Mouse (Mus musculus): Measurements from ENCODE around the gene Thtpa. TPM values are rescaled to one million over a fixed set of nuclear protein-coding genes. Genes with fewer than 3 reads are reported as not detected.

Gene Thtpa
- polyA plus RNA-seq, 1 experiment from 2014 or later, result 6.1 TPM

DNA sequence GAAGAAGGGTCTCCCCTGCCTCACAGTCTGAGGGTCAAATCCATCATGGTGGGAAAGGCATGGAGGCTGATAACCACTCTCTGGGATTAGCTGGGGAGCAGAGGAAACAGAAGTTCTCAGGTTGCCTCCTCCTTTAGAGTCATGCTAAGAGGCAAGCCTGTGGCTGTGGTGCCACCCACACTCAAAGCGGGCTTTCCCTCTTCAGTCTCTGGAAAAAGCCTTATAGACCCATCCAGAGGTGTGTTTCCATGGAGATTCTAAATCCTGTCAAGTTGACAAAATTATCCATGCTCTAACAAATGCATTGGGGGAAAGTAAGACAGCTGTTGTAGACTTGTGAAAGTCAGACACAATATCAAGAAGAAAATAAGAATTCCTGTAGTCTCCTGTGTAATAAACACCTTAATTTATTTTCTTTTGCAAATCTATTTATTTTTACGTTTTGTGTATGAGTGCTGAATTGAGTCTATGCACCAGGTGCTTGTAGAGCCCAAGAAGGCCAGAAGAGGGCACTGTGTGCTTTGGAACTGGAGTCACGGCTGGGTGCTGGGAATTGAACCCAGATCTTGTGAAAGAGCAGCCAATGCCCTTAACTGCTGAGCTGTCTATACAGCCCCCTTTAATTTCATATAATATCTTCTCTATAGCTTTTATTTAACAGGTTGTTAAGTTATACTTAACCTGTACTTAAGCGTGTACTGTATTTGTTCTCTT is 25.0 kb downstream of the Thtpa start:
- H3K79me2 ChIP-seq (ENCODE audit: inconsistent target), result no peaks in the 10 kb centered on the region
- H3K36me3 ChIP-seq (ENCODE audit: inconsistent target), result no peaks in the 10 kb centered on the region
- 80% methylated on average over 4 of the region's 4 CpGs for WGBS (ENCODE audit: missing documents)
- H3K4me3 ChIP-seq (ENCODE audit: inconsistent target), result no peak overlapping the region
- H3K27ac ChIP-seq, result no peak overlapping the region

DNA sequence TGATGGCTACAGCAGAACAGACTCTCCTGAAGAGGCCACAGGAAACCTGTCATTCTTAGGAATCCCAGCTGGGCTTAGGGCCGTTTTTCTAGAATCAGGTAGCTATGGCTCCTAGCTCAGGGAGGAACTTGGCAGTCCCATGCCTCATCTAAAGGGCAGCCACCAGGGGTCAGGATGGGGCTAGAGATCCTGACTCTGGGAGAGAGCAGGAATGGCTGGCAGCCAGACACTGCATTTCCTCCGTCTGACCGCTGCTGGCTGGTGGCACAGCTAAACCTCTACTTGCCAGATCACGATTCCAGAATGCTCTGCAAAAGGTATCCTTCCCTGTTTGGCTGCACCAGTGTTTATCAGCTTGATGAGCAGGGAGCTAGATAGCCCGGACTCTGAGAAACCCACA is 27.4 kb downstream of the Thtpa start:
- 5% methylated on average over 5 of the region's 5 CpGs for WGBS (ENCODE audit: missing documents)
- H3K27ac ChIP-seq, result no peak overlapping the region
- no peaks in the 10 kb centered on the region for H3K79me2 ChIP-seq (ENCODE audit: inconsistent target)
- no peak overlapping the region for H3K4me3 ChIP-seq (ENCODE audit: inconsistent target)
- H3K36me3 ChIP-seq (ENCODE audit: inconsistent target), result no peaks in the 10 kb centered on the region

DNA sequence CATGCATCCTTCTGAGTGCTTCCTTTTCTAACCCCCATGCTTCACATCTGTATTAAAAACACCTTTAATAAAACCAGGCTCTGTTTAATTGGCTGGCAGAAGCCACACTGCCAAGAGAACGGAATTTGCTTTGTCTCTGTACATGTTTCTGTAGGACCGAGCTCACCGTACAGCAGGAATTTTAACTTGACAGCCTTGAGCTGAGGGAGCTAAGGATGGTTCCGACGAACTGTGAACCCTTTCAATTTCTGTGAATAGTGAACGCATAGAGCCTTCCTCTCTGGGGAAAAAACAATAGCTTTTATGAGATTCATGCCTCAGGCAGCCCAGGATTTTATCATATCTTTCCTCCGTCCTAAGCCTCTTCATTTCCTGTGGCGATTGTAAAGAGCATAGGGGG is 27.8 kb downstream of the Thtpa start:
- Histone ChIP-seq H3K79me2 (ENCODE audit: inconsistent target) (no peaks in the 10 kb centered on the region), H3K4me3 (ENCODE audit: inconsistent target) (no peak overlapping the region), H3K36me3 (ENCODE audit: inconsistent target) (no peaks in the 10 kb centered on the region), H3K27ac (no peak overlapping the region)
- WGBS (ENCODE audit: missing documents), result 50% methylated on average over 8 of the region's 8 CpGs

DNA sequence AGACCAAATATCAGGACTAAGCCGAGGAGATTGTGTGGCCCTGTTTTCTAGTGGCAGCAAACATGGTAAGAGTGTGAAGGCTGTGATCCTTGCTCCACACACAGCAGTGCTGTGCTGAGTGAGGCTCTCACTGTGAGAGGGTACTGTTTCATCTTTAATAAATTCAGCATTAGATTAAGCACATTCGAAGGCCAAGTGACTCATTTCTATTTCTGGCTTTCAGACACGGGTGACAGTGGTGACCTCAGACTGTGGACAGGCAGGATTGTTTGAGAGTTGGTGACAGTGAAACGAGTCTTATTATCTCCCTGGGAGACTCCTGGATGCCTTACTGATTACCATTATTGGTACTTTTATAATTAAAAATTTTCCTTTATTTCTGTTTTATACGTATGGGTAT is 31.1 kb downstream of the Thtpa start:
- H3K27ac ChIP-seq, result no peak overlapping the region
- H3K36me3 ChIP-seq (ENCODE audit: inconsistent target), result no peaks in the 10 kb centered on the region
- no peaks in the 10 kb centered on the region for H3K79me2 ChIP-seq (ENCODE audit: inconsistent target)
- WGBS (ENCODE audit: missing documents), result 80% methylated on average over 5 of the region's 5 CpGs
- H3K4me3 ChIP-seq (ENCODE audit: inconsistent target), result no peak overlapping the region

DNA sequence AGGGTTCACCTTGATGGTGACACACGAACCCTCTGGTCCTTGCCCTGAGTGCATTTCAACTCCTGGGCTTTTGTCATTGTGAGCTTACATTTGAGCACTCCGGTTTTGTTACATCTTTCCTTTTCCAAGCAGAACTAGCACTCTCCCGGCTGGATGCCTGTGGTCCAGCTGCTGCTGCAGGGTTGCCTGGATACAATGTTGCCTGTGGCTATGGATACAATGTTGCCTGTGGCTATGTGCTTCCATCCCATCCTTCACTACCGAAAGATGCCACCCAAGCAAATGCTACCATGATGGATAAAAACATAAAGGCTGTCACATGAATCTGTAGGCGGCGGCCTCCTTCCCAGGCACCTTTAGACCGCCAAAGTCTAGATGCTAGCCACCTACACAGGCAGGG is 31.9 kb downstream of the Thtpa start:
- Histone ChIP-seq H3K27ac (no peak overlapping the region), H3K36me3 (ENCODE audit: inconsistent target) (no peaks in the 10 kb centered on the region), H3K4me3 (ENCODE audit: inconsistent target) (no peak overlapping the region), H3K79me2 (ENCODE audit: inconsistent target) (no peaks in the 10 kb centered on the region)
- 96% methylated on average over 7 of the region's 7 CpGs for WGBS (ENCODE audit: missing documents)

DNA sequence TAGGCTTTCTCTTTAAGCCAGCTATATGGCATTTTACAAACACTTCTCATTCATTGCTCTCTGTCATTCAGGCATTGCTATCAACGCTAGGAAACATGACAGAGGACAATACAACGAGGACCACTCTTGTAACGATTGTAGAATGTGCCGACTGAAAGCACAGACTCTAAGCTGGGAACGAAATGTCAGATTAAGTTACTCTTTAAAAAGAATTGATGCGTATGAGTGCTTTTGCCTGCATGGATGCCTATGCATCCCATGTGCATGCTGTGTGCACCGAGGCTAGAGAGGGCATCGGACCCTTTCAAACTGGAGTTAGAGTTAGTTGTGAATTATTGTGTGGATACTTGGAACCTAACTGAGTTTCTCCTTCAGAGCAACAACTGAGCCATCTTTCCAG is 41.1 kb downstream of the Thtpa start:
- Histone ChIP-seq H3K79me2 (ENCODE audit: inconsistent target) (no peaks in the 10 kb centered on the region), H3K27ac (no peak overlapping the region), H3K36me3 (ENCODE audit: inconsistent target) (no peaks in the 10 kb centered on the region), H3K4me3 (ENCODE audit: inconsistent target) (no peak overlapping the region)
- 99% methylated on average over 8 of the region's 8 CpGs for WGBS (ENCODE audit: missing documents)

DNA sequence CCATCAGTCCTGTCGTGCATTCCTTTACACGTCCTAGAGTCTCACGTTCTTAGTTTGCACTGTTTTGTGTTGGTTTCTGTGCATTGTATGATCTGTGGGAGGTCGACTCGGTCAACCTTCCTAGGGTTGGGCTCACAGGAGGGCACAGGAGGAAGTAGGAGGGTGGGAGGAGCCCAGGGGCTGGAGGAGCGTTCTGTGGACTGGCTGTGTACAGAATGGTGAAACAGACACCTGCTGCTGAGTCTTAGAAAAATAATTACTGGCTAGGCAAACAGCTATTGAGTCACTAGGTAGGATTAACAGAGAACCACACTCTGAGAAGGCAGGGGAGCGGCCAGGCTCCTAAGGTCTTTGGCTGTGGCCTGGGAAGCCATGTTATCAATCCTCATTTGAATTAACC is 44.7 kb downstream of the Thtpa start:
- H3K79me2 ChIP-seq (ENCODE audit: inconsistent target), result no peaks in the 10 kb centered on the region
- H3K4me3 ChIP-seq (ENCODE audit: inconsistent target), result no peak overlapping the region
- H3K36me3 ChIP-seq (ENCODE audit: inconsistent target), result no peaks in the 10 kb centered on the region
- no peak overlapping the region for H3K27ac ChIP-seq
- WGBS (ENCODE audit: missing documents), result 48% methylated on average over 7 of the region's 7 CpGs

DNA sequence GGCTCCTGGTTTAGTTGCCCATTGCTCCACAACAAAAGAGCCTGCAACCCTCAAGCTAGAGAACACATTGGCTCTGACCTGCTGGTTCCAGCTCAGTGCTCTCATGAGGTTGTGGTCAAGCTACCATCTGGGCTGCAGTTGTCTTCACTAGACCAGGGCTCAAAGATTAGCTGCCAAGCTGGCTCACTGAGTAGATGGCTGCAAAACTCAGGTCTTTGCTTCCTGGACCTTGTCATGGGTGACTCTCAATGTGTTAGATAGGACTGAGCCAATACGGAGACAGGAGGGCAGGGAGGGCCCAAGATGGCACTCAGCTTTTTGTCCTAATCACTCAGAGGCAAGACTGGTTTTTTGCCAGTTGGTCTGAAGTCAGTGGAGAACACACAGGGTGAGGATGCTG is 51.7 kb downstream of the Thtpa start:
- Histone ChIP-seq H3K79me2 (ENCODE audit: inconsistent target) (no peaks in the 10 kb centered on the region), H3K36me3 (ENCODE audit: inconsistent target) (no peaks in the 10 kb centered on the region), H3K4me3 (ENCODE audit: inconsistent target) (no peak overlapping the region), H3K27ac (peak overlapping the region; percentile 51; the same call in 1 of the 2 replicates)
- WGBS (ENCODE audit: missing documents), result 89% methylated on average over 1 of the region's 1 CpGs

DNA sequence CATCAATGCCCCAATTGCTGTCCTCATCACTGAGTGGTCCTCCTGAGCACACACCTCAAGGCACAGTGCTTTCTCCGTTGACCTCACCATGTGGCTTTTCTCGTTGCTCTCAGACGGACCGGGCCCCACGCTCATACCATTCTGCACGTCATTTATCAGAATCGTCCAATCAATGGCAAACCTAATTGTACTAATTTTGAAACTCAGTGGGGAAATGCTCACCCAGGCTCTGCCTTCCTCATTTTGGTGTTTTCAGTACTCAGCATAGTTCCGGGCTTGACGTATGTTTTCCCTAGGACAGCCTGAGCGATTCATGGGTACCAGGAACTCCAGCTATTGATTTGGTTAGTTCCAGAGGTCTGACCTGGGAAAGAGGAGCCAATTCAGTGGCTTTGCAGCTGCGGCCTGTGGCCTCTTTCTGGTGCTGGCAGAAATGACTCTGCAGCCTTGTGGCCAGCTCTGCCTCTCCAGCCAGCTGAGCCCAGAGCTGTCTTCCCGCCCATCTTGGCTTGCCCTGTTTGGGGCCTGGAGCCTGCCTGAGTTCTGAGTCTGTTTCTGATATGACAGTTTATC is 52.3 kb downstream of the Thtpa start:
- no peak overlapping the region for H3K4me3 ChIP-seq (ENCODE audit: inconsistent target)
- peak overlapping the region; percentile 51 for H3K27ac ChIP-seq
- no peaks in the 10 kb centered on the region for H3K79me2 ChIP-seq (ENCODE audit: inconsistent target)
- WGBS (ENCODE audit: missing documents), result 15% methylated on average over 12 of the region's 12 CpGs
- no peaks in the 10 kb centered on the region for H3K36me3 ChIP-seq (ENCODE audit: inconsistent target)

DNA sequence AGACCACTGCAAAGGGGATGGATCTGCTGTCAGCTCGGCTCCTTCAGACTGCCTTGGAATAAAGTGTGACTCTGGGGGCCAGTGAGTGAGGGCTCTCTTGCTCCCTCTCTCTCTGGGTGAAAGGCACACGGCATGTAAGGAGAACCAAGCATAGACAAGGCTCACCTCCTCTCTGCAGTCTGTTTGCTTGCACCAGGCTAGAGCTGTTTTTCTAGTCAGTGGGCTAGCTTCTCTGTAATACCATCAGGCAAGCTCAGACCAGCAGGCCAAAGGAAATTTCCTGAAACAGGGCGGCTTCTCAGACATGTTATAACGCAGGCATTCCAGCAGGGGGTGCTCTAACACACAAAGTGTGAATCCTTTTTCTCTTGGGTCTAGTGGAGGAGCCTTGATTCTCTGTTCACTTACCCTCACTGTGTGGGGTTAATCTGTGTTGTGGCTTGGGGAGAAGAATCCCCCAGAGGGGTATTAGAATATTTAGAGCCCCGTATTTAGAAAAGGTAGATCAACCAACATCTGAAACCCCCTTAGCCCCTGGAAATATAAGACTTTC is 53.9 kb downstream of the Thtpa start:
- 48% methylated on average over 5 of the region's 5 CpGs for WGBS (ENCODE audit: missing documents)
- Histone ChIP-seq H3K27ac (no peak overlapping the region), H3K79me2 (ENCODE audit: inconsistent target) (no peaks in the 10 kb centered on the region)

More for the DNA sequence above, 53.9 kb downstream of the Thtpa start:
- H3K4me3 ChIP-seq (ENCODE audit: inconsistent target), result no peak overlapping the region
- H3K36me3 ChIP-seq (ENCODE audit: inconsistent target), result no peaks in the 10 kb centered on the region

Other genes with a start within 250 kb of the Thtpa start
- 4.1 to 15.5 TPM (median 6.0 TPM) in 3 replicates for gene Homez, start 223.8 kb upstream of the Thtpa start, polyA plus RNA-seq (2018)
- gene Ppp1r3e, start 217.2 kb upstream of the Thtpa start, polyA plus RNA-seq (2018), result 9.4 to 27.5 TPM (median 11.3 TPM) in 3 replicates
- gene Bcl2l2, start 211.4 kb upstream of the Thtpa start, polyA plus RNA-seq (2018), result 13.5 to 20.1 TPM (median 14.7 TPM) in 3 replicates
- gene Gm20521, start 211.3 kb upstream of the Thtpa start, polyA plus RNA-seq (2018), result 0.28 to 3.5 TPM (median 1.1 TPM) in 3 replicates
- gene Pabpn1, start 202.3 kb upstream of the Thtpa start, polyA plus RNA-seq (2018), result 71.0 to 98.7 TPM (median 86.0 TPM) in 3 replicates
- 0.14 to 0.26 TPM in 2 of 3 replicates, not detected in the other for gene Slc22a17, start 181.7 kb upstream of the Thtpa start, polyA plus RNA-seq (2018)
- gene Efs, start 168.7 kb upstream of the Thtpa start, polyA plus RNA-seq (2018), result not detected in 3 replicates
- gene Il25, start 162.1 kb upstream of the Thtpa start, polyA plus RNA-seq (2018), result not detected in 3 replicates
- not detected in 3 replicates for gene Cmtm5, start 158.5 kb upstream of the Thtpa start, polyA plus RNA-seq (2018)
- gene Myh6, start 127.9 kb upstream of the Thtpa start, polyA plus RNA-seq (2018), result not detected in 3 replicates
- gene Gm17428, start 117.9 kb upstream of the Thtpa start, polyA plus RNA-seq (2018), result not detected in 3 replicates
- gene Myh7, start 100.2 kb upstream of the Thtpa start, polyA plus RNA-seq (2018), result not detected in 3 replicates
- 28.2 to 50.2 TPM (median 38.8 TPM) in 3 replicates for gene Ngdn, start 79.3 kb upstream of the Thtpa start, polyA plus RNA-seq (2018)
- gene Zfhx2, start 2.5 kb upstream of the Thtpa start, polyA plus RNA-seq (2018), result 2.1 to 2.9 TPM (median 2.7 TPM) in 3 replicates
- gene Ap1g2, start 11.8 kb downstream of the Thtpa start, polyA plus RNA-seq (2018), result 18.1 to 20.8 TPM (median 18.4 TPM) in 3 replicates
- gene Jph4, start 22.2 kb downstream of the Thtpa start, polyA plus RNA-seq (2018), result 0.05 TPM in 1 of 3 replicates, not detected in the others
- not detected in 3 replicates for gene Dhrs2, start 127.2 kb downstream of the Thtpa start, polyA plus RNA-seq (2018)

Data from macrophage (primary cell).